In genomic region chr2:71405613-71406012, GRCm38 (mm10) we compare ENCODE assay signal across 17 mouse cellular contexts.
"Had no signal": no experiment of that assay in that cellular context is flagged by ENCODE, and none has a peak within 500 bp of the region (broad histone marks: within the 10 kb centered on the region; RNA-seq: fewer than 3 reads in every experiment).

No protein-coding gene starts in this region.

- H3K4me1 ChIP-seq: limb, embryonic 15.5 days; liver, embryonic 13.5 days; lung, embryonic 15.5 days; midbrain, embryonic 13.5 days; neural tube, embryonic 15.5 days had no signal

- H3K27me3 ChIP-seq: limb, embryonic 15.5 days; liver, embryonic 13.5 days; lung, embryonic 15.5 days; midbrain, embryonic 13.5 days; neural tube, embryonic 15.5 days had no signal

- ATAC-seq: liver, postnatal 0 days; midbrain, embryonic 13.5 days had no signal

- DNase-seq: kidney, adult 18-20 months; kidney, postnatal 25 days; liver, embryonic 13.5 days; liver, postnatal 0 days; lung, postnatal 14 days; right cerebral cortex, adult 18-20 months; right cerebral cortex, postnatal 25 days; thymus, adult 18-20 months; thymus, postnatal 25 days had no signal

- H3K9ac ChIP-seq: limb, embryonic 15.5 days; liver, embryonic 13.5 days; liver, postnatal 0 days; lung, embryonic 15.5 days; midbrain, embryonic 13.5 days; neural tube, embryonic 15.5 days had no signal

- H3K4me3 ChIP-seq: left cerebral cortex, adult 2 months; limb, embryonic 15.5 days; liver, embryonic 13.5 days; lung, embryonic 15.5 days; midbrain, embryonic 13.5 days; myocyte; neural tube, embryonic 15.5 days had no signal

- H3K9me3 ChIP-seq: limb, embryonic 15.5 days; liver, embryonic 13.5 days; lung, embryonic 15.5 days; midbrain, embryonic 13.5 days; neural tube, embryonic 15.5 days had no signal

- H3K4me2 ChIP-seq: limb, embryonic 15.5 days; liver, embryonic 13.5 days; lung, embryonic 15.5 days; midbrain, embryonic 13.5 days; neural tube, embryonic 15.5 days had no signal

- H3K27ac ChIP-seq: left cerebral cortex, adult 2 months; limb, embryonic 15.5 days; liver, embryonic 13.5 days; lung, embryonic 15.5 days; macrophage; midbrain, embryonic 13.5 days; neural tube, embryonic 15.5 days; stomach, postnatal 0 days had no signal
